Mouse (Mus musculus) liver, embryonic 14.5 days (tissue): ENCODE data around the gene Cers5.

Source experiments
- CTCF ChIP-seq: IDR thresholded peaks from 2 replicates; pipeline ENCODE4 v1.5.1; 2016; ENCODE audit warnings: antibody characterized with exemption, low read depth, control low read depth
- EP300 ChIP-seq: IDR thresholded peaks from 2 replicates; pipeline ENCODE4 v1.6.1; 2016; ENCODE audit warnings: antibody characterized with exemption, low read depth

GRCm38 (mm10) chr15:99806171-99806570, 33.5 kb upstream of the Cers5 start:
- TF ChIP-seq CTCF (no peak), EP300 (no peak)
